Mouse (Mus musculus) liver, embryonic 11.5 days (tissue): ENCODE measurements around the gene Gpsm2. TPM values are rescaled to one million over a fixed set of nuclear protein-coding genes. Genes with fewer than 3 reads are reported as not detected.
"Not testable (repeated sequence)": the region's sequence is repeated elsewhere in the genome, so short reads cannot be mapped to it uniquely, and the experiment has no call there.

Experiments
- ATAC-seq: fragments of 200-750 bp; cut with Nextera tagmentation; replicated peaks from 2 replicates; pipeline ENCODE4 v1.8.0; 2017; ENCODE audit warnings: moderate number of reproducible peaks, mild to moderate bottlenecking, moderate TSS enrichment, moderate library complexity; ENCODE audit not compliant: low FRiP score
- DNase-seq: peaks from one replicate; pipeline ENCODE4 v3.0.0-alpha.2; 2017; ENCODE audit warnings: low spot score
- H3K27ac ChIP-seq: fragments of 300-500 bp; sonication (generic); 2 replicates; pipeline ENCODE4 v1.5.1; 2014; ENCODE audit warnings: mild to moderate bottlenecking, low read depth, low read length, control low read depth
- H3K27me3 ChIP-seq: fragments of 300-500 bp; sonication (generic); replicated peaks from 2 replicates; pipeline ENCODE4 v1.6.1; 2014; ENCODE audit warnings: low read length, mixed read lengths; ENCODE audit not compliant: control insufficient read depth, insufficient read depth
- H3K36me3 ChIP-seq: fragments of 300-500 bp; sonication (generic); 2 replicates; pipeline ENCODE4 v1.6.1; 2014; ENCODE audit warnings: mild to moderate bottlenecking, low read length, moderate library complexity, mixed read lengths; ENCODE audit not compliant: control insufficient read depth, insufficient read depth
- H3K4me1 ChIP-seq: fragments of 300-500 bp; sonication (generic); replicated peaks from 2 replicates; pipeline ENCODE4 v1.6.1; 2014; ENCODE audit warnings: low read length, mixed read lengths; ENCODE audit not compliant: control insufficient read depth, insufficient read depth
- H3K4me2 ChIP-seq: fragments of 300-500 bp; sonication (generic); 2 replicates; pipeline ENCODE4 v1.6.1; 2014; ENCODE audit warnings: mild to moderate bottlenecking, control low read depth, moderate library complexity
- H3K4me3 ChIP-seq: fragments of 300-500 bp; sonication (generic); 2 replicates; pipeline ENCODE4 v1.5.1; 2014; ENCODE audit warnings: low read depth, low read length, control low read depth
- H3K9ac ChIP-seq: fragments of 300-500 bp; sonication (generic); 2 replicates; pipeline ENCODE4 v1.6.1; 2014; ENCODE audit warnings: low read depth, low read length, control low read depth
- H3K9me3 ChIP-seq: fragments of 300-500 bp; sonication (generic); 2 replicates; pipeline ENCODE4 v1.6.1; 2016; ENCODE audit warnings: low read length, inconsistent platforms, mixed read lengths; ENCODE audit not compliant: control insufficient read depth
- WGBS: fragments of 180-500 bp; shearing (Covaris S2); extraction: QIAGEN DNeasy Blood & Tissue Kit; methylation state at CpG from one replicate; pipeline ENCODE4 v1.1.7; 2014; 5-methylcytosine and 5-hydroxymethylcytosine counted together
- polyA plus RNA-seq: library from polyadenylated mRNA; unstranded; fragments of >200 nt; fragmentation: Nextera tagmentation; extraction: Ambion mirVana; gene quantifications from 2 replicates; pipeline ENCODE4 v1.2.1, GENCODE M21; 2014

The Gpsm2 gene
- polyA plus RNA-seq, 1 experiment from 2014 or later: 41.8 TPM

DNA sequence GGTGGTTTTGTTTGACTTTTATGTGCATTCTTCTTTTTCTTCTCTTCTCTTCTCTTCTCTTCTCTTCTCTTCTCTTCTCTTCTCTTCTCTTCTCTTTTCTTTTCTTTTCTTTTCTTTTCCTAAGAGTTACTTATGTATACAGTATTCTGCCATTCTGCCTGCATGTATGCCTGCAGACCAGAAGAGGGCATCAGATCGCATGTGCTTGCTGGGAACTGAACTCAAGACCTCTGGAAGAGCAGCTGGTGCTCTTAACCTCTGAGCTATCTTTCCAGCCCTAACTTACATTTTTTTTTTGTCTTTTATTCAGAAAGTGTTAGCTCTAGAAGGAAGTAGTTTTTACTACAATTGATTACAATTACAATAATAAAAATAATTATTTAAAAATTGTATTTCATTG is 61.2 kb downstream of the Gpsm2 start:
- Histone ChIP-seq H3K36me3 (peaks cover 26% of the 10 kb centered on the region), H3K27ac (no peak overlapping the region), H3K4me1 (no peaks in the 10 kb centered on the region), H3K27me3 (no peaks in the 10 kb centered on the region), H3K4me3 (no peak overlapping the region), H3K4me2 (no peak overlapping the region), H3K9me3 (peaks cover 4% of the 10 kb centered on the region; the same call in 1 of the 2 replicates), H3K9ac (no peak overlapping the region)
- DNase-seq (no peak), ATAC-seq (no peak)
- WGBS: 79% methylated on average over 1 of the region's 1 CpGs

DNA sequence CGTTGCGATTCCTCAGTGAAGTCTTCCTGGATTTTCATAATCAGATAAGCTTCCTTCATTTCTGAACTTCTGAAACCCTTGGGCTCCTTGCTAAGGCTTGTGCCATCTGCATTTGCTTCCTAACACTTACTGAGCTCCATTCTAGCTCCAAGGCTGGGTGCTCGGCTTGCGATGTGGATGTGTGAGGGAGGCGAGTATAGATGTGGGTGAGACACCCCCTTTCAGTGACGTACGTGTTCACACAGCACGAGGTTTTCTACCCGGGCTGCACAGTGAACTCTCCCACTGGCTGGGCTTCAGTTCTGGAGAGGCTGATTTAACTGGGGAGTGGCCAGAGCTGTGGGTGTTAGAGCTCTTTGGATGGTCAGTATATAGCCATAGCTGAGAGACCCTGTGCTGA is 63.5 kb downstream of the Gpsm2 start:
- 92% methylated on average over 9 of the region's 9 CpGs for WGBS
- Histone ChIP-seq H3K27ac (no peak overlapping the region), H3K4me1 (peaks cover 7% of the 10 kb centered on the region), H3K4me3 (no peak overlapping the region), H3K4me2 (no peak overlapping the region), H3K9ac (no peak overlapping the region), H3K9me3 (peaks cover 4% of the 10 kb centered on the region; the same call in 1 of the 2 replicates), H3K27me3 (no peaks in the 10 kb centered on the region), H3K36me3 (peaks cover 21% of the 10 kb centered on the region)
- DNase-seq: no peak
- ATAC-seq: no peak

DNA sequence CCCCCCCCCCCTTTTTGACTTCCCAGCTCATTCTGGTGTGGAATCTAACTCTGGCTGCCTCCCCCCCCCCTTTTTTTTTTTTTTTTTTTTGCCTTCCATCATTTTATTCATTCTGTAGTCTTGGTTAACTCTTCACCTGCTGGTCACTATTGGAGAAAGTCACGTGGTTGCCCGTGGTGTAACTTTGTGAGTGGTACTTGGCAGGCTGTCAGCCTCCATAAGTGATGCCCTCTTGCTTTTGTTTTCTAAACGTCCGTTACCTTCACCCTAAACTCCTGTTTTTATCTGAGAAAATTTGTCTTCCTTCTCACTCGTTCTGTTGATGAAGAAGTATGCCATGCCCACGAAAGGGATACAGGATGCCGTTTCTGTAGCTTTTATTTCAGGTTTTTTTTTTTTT is 66.6 kb downstream of the Gpsm2 start:
- no peaks in the 10 kb centered on the region for H3K9me3 ChIP-seq
- 83% methylated on average over 7 of the region's 7 CpGs for WGBS
- no peak overlapping the region for H3K27ac ChIP-seq
- no peak overlapping the region for H3K9ac ChIP-seq
- peak overlapping the region; percentile 77; the same call in 1 of the 2 replicates for H3K4me3 ChIP-seq
- H3K4me1 ChIP-seq: peaks cover 12% of the 10 kb centered on the region
- ATAC-seq (no peak), DNase-seq (no peak)
- no peaks in the 10 kb centered on the region for H3K27me3 ChIP-seq
- H3K36me3 ChIP-seq: 0 out of 2 replicates have a peak, but pooled peaks cover 2% of the 10 kb centered on the region
- no peak overlapping the region for H3K4me2 ChIP-seq

DNA sequence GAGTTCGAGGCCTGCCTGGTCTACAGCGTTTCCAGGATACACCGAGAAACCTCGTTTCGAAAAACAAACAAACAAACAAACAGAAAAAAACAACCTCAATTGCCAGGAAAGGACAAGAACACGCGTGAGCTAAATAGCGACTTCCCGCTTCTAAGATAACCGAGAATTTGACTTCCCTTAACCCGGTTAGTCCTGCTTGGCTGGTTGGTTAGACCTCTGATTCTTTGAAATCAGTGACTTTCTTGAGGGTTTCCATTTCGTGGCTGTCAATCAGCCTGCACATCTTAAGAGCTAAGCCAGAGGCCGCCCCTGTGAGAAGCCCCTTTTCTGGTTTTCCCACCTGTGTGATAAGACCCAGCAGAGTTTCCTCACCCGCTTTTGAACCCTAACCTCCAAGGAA is 67.5 kb downstream of the Gpsm2 start:
- no peak overlapping the region for H3K27ac ChIP-seq
- 14% methylated on average over 14 of the region's 14 CpGs for WGBS
- H3K4me2 ChIP-seq: peak overlapping the region; percentile 84
- H3K9ac ChIP-seq: peak overlapping the region; percentile 85
- H3K4me1 ChIP-seq: peaks cover 12% of the 10 kb centered on the region
- ATAC-seq: no peak
- no peaks in the 10 kb centered on the region for H3K27me3 ChIP-seq
- H3K9me3 ChIP-seq: no peaks in the 10 kb centered on the region
- 0 out of 2 replicates have a peak, but pooled peaks cover 2% of the 10 kb centered on the region for H3K36me3 ChIP-seq
- no peak for DNase-seq
- H3K4me3 ChIP-seq: peak overlapping the region; percentile 77

DNA sequence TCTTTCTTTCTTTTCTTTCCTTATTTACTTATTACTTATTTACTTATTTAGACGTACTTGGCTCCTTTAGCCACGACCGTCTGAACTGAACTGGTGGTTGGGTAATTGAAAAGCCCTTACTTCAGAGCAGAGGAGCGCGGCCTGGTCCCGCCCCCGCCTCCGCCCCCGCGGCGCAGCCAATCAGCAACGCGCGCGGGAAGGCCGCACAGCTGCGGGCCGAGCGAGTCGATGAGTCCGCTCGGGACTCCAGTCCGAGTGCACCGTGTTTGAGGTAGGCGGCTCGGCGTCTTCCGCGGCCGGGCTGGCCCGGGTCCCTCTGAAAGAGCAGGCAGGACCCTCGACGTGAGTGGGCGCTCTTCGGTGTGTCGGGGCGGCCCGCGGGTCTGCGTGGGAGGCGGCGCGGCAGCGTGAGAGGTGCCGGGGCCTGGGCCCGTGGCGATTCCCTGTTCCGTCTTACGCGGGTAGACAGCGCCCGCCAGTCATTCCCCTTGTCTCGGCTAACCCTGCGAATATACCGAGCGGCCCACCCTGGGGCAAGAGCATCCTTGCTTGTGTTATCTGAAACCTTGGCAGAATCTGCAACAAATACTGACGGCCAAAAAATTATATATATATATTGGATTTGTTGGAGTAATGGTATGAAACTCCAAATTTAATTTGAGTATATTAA is 68.3 kb downstream of the Gpsm2 start, which contains the start of gene Clcc1:
TSS of gene Clcc1 (plus strand) at position 204 of the 670 bp plus-strand sequence.
- peak within 1 kb of the TSS; percentile 82; the same call in 1 of the 2 replicates for H3K27ac ChIP-seq
- no peaks in the 10 kb centered on the region for H3K36me3 ChIP-seq
- no peaks in the 10 kb centered on the region for H3K9me3 ChIP-seq
- no peaks in the 10 kb centered on the region for H3K27me3 ChIP-seq
- ATAC-seq (peak; percentile 98), DNase-seq (peak; percentile 97)
- peaks cover 12% of the 10 kb centered on the region for H3K4me1 ChIP-seq
- peak within 1 kb of the TSS; percentile 84 for H3K4me2 ChIP-seq
- WGBS: 0% methylated on average over 57 of the region's 57 CpGs
- H3K9ac ChIP-seq: peak within 1 kb of the TSS; percentile 85
- peak within 1 kb of the TSS; percentile 77 for H3K4me3 ChIP-seq

DNA sequence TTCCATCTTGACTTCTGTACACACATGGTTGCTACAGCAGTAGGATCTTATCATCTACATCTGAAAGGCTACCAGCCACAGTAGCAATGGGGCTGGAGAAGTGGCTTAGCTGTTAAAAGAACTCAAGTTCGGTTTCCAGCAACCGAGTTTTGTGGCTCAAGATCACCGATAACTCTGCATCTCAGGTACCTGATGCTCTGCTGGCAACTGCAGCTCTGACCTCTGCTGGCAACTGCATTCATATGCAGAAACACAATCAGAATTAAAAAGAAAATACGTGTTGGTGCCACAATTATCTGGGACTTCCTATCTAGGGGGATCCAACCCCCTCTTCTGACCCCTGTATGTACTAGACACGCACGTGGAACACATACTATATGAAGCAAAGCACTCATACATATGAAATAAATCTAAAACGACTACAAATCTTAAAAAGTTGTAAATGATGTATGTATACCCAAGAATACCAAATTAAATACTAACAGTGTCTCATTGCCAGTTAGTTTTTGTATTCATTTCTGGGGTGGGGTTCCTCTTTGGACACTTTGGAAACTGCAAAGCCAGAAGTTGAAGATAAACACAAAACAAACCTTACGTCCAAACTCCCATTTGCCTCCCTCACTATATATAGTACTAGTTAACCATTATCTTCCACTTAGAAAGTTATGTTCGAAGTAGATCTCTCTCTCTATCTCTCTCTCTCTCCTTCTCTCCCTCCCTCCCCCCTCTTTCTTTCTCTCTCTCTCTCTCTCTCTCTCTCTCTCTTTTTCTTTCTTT is 69.1 kb downstream of the Gpsm2 start:
- H3K4me3 ChIP-seq: peak overlapping the region; percentile 37
- peaks cover 12% of the 10 kb centered on the region for H3K4me1 ChIP-seq
- H3K9me3 ChIP-seq: no peaks in the 10 kb centered on the region
- no peak overlapping the region for H3K27ac ChIP-seq
- WGBS: 26% methylated on average over 9 of the region's 9 CpGs
- no peaks in the 10 kb centered on the region for H3K36me3 ChIP-seq
- no peaks in the 10 kb centered on the region for H3K27me3 ChIP-seq
- ATAC-seq (no peak), DNase-seq (no peak)
- H3K9ac ChIP-seq: peak overlapping the region; percentile 46; the same call in 1 of the 2 replicates
- peak overlapping the region; percentile 61 for H3K4me2 ChIP-seq

DNA sequence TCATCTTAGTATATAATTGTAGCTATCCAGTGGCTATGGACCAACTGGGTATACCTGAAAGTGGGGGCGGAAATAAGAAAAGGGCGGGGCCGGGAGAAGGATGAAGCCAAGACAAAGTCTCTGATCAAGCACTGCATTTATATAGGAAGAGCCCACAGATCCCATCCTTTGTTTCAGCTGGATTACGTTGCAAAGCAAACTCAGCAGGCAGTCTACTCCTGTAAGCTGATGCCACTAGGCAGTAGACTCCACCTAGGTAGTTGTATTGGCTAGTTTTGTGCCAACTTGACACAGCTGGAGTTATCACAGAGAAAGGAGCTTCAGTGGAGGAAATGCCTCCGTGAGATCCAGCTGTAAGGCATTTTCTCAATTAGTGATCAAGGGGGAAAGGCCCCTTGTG is 74.4 kb downstream of the Gpsm2 start:
- H3K36me3 ChIP-seq, H3K27me3 ChIP-seq, DNase-seq, ATAC-seq, H3K9me3 ChIP-seq, H3K4me3 ChIP-seq, H3K27ac ChIP-seq, H3K4me2 ChIP-seq, H3K9ac ChIP-seq, H3K4me1 ChIP-seq: not testable (repeated sequence)
- WGBS: 55% methylated on average over 5 of the region's 5 CpGs

DNA sequence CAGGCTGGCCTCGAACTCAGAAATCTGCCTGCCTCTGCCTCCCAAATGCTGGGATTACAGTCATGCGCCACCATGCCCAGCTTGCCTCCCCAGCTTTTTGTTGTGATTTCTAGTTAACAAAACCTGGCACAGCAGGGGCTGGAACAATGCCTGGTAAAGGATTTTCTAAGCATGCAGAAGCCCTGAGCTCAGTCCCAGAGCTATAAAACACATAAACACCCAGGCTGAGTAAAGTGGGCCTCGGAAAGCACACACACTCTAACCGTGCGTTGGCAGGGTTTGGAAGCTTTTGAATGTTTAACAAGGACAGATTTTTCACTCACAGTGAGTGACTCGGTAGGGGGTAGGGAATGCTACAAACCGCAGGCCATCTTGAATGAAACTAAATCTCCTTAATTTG is 76.1 kb downstream of the Gpsm2 start:
- Histone ChIP-seq H3K9ac (no peak overlapping the region), H3K27ac (no peak overlapping the region), H3K9me3 (no peaks in the 10 kb centered on the region), H3K4me1 (no peaks in the 10 kb centered on the region), H3K27me3 (no peaks in the 10 kb centered on the region), H3K4me3 (no peak overlapping the region), H3K36me3 (no peaks in the 10 kb centered on the region; the same call in 1 of the 2 replicates), H3K4me2 (no peak overlapping the region)
- no peak for ATAC-seq
- no peak for DNase-seq
- WGBS: 68% methylated on average over 7 of the region's 7 CpGs
